Mouse (Mus musculus) ovary, postnatal 36 days (tissue): Measurements from ENCODE around the gene Dpyd.

Experiments
- DNase-seq: peaks from one replicate; pipeline ENCODE4 v3.0.0; 2022; ENCODE audit warnings: low spot score, mixed read lengths

Dpyd gene

DNA sequence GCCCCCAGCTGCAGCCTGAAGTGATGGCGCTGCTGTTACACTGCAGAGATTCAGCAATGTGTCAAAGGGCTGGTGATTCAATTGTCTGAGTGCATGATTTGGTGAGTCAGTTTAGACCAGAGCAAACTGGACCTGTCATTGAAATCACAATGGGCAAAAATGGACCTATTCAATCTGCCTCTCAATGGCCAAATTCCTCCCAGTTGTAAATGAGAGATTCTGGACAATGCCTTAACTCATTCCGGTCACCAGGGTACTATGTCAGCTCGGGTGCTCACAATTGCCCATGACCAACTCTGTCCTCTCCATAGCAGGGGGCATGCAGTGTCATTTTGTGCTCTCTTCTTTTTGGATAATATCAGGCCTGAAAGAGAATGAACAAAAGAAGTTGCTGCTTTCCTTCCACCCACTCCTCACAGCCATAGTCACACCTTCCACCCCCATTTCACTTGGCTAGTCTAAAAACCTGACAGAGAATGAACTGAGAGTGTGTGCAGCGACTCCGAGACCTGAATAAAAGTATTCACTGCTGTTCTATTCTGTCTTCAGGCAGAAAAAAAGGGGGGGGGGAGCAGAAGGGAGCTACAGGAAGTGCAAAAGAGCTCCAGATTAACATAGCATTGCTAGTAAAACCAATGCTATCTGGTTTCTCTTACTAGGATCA, 533.4 kb downstream of the Dpyd start:
- DNase-seq, result no peak

DNA sequence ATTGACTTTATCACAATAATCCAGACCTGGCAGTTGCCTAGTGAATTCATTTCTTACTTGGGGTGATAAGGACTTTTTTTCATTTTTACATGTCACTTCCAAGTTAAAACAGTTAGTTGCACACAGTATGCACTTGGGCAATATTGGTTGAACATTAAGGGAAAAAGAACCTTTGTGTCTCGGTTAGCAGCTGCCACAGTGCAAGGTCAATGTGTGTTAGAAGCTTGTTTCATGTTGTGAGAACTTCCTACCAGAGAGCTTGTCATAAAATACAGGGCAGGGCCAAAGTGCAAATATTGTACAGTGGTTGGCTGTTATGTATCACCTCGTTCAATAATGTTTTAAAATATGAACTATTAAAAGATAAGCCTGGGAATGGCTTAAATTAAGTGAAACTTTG, 564.1 kb downstream of the Dpyd start:
- DNase-seq, result no peak

DNA sequence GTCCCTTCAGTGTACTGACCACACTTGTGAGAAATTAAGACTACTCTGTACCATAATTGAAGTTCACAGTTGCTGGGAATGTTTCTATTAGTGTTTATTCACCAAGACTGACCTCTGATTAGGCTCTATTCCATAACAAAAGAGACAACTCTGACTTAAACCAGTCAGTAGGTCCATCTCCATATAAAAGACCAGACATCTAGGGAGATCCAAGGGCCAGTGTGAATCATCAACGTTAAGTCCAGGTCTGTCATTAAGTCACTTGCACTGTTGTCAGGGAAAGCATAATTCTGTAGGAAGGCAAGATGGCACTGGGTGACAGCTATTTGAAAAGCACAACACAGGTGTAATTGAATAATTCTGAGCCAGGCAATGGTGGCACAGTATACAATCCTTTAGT, 566.1 kb downstream of the Dpyd start:
- no peak for DNase-seq

DNA sequence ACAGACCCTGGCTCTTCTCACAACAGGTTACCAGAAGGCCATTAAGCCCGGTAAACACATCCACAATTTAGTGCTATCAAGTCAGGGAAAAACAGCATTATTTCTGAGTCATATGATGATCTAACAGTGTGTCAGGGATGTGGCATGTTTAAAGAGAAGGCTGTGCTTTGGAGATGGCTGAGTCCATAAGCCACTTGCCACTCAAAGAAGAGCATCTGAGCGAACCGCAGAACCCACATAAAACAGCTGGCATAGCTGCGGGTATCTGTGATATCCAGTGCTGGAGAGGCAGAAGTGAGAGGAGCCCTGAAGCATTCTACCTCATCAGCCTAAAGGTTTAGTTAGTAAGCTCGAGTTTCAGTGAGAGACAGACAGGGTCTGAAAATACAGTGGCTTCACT, 581.1 kb downstream of the Dpyd start:
- no peak for DNase-seq

DNA sequence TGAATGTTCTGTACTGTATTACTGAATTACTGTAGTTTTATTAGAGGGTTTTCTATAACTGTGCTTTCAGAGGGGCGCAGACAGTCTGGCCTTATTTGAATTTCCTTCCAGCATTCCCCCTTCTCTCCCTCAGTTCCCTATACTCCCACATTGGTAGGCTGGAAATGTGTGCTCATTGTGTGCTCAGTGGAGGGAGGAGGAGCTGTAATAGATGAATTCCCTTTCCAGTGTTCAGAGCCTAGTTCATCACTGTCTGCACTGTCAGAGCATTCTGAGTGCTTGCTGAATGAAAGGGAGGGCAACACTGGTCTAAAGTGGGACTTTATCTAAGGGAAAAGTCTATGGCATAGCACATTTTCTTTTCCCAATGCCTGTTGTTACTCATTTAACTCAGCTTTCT, 582.9 kb downstream of the Dpyd start:
- no peak for DNase-seq

DNA sequence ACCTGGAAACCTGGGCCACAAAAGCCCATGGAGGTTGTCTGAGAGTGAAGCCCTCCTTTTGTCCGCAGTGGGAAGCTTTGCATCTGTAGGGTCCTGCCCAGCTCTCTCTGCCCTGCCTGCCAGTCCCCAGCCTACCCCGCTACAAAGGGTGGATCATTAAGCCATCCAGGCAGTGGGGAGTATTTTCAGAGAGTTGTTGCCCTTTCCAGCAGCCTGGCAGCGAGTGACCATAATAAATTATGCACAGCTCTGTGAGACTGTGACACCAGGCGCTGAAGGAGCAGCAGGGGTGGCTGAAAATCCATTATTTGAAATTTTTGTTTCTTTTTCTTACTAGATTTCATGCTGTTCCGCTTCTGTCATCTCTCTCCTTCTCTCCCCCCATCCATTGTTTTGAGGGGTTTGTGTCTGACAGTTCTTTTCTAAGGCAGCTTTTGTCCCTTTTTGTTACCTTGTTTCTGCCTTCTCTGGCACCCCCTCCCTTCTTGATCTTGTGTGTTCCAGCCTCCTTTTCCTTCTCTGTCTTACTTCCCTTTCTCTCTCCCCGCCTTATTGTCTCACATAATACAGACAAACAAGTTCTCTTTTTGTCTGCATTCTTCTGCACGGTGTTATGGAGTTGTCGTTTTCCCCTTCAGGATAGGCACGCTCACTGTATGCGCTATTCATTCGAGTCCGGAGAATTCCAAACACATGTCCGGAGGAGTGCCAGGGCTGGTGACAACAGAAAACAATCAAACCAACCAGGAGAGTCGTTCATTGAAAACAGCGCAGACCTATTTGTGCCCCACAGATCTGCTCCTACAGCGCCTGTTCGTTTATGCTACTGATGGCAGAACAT, 592.9 kb downstream of the Dpyd start:
- DNase-seq, result no peak

DNA sequence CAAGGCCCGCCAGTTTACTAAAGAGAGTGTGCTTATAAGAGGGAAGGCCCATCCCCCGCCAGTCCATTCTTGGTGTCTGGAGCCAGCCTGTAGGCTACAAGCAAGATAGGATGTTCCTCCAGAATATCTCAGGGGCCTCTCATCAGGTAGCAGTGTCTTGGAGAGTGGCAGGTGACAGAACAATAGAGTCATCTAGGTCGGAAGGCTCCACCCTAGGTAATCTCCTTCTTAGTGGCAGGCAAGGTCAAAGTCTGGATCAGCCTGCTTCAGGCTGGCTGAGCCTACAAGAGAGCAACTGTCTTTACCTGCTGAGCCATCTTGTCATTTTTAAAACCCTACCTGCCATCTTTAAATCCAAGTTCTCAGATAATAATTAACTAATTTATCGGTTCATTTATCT, 596.7 kb downstream of the Dpyd start:
- DNase-seq, result no peak

DNA sequence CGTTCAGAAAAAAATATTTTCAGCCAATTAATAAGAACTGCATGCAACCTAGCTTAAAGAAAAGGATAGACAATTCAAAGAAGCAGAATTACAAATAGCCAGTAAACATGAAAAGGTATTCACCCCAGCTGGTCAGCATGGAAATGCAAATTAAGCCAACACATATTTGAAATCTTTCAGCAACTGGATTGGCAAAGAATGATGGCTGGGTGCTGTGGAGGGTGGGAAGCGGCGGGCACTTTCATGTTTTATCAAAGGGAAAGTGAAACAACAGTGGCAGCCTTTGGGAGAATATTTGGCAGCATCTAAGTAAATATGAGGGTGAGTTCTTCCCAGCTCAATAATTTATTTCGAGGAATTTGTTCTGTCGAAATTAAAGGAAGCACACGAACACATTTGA, 603.8 kb downstream of the Dpyd start:
- DNase-seq, result no peak

DNA sequence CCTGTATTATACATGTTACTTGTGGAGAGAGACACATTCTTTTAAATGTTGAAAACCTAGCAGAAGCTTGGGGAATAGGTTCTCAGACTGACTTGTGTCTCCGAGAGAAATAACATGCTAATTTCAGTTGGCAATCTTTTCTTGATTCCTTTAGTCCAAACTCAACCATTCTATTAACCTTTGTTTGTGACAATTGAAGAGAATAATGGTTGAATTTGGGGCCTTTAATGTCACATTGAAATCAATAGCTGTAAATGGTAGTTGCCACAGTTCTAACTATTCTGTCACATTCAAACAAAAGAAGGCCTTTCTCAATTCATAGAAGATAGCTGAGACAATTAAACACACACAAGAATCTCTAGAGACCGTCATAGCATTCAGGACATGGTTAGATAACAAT, 606.2 kb downstream of the Dpyd start:
- no peak for DNase-seq

DNA sequence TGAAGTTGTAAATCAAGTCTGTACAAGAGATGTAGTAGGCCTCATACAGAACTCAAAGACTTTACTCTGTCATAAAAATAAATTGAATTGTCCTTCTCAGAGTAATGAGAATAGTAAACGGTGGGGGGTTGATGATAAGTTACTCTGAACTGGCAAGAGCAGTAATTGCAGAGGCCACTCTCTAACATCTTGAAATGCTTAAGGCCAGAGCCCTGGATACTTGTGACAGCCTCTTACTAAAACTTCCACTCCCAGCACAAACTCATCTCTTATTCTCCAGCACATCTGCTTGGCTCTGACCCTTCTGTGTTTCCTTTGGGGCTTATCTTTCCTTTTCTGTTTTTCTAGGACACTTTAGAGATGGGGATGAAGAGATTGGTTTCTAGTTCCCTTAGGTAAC, 606.7 kb downstream of the Dpyd start:
- DNase-seq, result no peak

DNA sequence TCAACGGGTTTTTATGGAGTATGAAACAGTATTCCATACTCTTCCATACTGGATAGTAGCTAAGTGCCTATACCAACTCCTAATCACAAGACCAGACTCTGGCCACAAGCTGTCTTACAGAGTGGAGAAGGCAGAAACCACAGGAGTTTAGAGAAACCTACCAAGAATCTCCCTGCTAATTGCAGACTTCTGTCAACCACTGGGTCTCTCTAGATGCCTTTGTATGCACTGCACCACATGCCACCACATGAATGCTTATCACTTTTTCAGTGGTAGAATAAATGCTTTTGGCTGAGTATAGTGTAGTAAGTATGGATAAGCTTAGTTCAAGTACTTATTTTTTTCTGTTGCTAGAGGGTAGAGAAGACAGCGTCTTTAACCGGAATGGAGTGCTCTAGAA, 621.3 kb downstream of the Dpyd start:
- no peak for DNase-seq

DNA sequence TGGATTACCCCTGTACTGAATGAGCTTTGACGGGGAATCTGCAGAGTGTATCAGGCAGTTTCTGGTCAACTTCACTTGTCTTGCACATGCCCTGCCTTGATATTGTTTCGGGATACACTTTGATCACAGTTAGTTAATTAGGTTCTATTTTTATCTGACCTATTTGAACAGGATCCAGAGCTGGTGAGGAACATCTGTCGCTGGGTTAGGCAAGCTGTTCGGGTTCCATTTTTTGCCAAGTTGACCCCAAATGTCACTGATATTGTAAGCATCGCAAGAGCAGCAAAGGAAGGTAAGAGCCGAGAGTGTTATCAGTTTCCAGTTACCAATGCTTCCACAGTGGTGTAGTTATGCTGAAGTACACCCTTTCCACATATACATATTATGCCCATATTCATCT, 632.1 kb downstream of the Dpyd start:
- DNase-seq, result no peak

DNA sequence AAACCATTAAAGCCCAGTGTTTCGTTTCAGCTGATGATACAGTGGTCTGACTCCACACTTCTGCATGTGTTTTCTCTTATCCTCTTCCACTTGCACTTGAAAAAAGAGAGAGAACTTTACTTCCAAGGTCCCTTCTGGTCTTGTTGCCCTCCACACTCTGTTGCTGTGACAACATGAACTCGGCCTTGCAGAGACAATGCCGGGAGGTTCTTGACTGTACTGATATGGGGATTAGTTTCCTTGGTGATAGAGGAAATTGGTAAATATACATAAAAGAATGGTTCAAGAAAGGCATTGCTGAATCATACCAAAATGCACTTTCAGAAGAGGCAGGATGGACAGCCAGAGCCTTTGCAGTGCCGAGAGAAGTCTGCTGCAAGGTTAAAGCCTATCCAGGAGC, 633.7 kb downstream of the Dpyd start:
- peak; percentile 11 for DNase-seq

DNA sequence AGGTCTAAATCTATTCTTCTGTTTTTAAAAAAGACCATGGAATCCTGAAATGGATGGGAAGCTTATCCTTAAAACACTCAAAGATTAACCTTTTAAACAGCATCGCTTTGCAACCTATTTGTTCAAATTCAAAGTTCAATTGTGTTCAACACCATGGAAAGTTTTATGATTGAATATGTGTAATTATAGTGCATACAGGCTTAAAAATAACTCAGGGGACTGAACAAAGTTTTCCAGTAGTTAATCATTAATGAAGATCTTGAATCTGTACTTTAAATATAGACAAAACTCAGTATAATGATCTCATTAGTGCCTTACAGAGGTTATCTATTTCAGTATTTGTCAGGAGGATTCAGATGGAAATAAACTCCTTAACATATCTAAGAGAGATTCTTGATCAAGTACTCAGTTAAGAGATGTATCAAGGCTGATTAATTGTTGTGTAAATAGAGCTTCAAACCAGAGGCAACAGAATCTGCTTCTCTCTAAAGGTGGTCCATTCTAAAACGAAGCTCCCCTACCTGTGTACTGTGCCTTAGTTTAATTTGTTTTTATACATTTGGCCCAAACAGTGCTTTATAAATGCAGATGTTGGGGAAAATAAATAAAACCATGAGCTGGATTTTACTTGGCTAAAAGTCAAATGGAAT, 659.0 kb downstream of the Dpyd start:
- no peak for DNase-seq

DNA sequence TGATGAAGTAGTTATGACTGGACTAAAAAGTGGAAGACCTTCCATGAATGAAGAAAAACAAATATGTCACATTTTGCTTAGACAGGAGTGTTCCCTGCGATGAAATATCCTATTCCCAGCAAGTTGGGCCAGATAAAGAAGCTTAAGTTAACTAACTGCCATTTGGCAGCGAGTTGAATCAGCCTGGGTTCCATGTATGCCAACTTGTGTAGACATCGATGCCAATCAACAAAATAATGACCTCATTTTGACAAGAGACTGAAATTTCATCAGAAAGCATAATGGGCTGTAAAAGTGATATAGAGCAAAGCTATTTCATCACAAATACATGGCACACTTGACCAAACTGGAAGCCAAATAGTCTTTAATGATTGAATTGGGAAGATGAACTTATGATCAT, 681.3 kb downstream of the Dpyd start:
- no peak for DNase-seq

DNA sequence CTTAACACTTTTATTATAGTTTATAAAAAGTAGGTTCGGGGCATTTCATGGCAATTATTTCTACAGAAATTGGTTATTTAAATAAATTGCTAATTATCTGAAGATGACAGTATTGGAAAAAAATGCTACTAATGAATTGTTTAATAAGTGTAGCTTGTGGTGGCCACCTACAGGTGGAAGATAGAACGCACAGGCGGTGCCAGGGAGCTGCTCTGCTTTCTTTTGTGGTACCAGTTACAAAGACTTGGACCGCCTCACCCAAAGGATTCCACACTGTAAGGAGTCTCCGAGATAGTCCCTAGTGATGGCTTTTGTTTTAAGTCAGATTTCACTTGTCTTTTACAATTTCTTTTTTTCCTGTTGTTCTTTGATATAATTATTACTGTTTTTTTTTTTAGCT, 694.6 kb downstream of the Dpyd start:
- DNase-seq, result peak; percentile 10

DNA sequence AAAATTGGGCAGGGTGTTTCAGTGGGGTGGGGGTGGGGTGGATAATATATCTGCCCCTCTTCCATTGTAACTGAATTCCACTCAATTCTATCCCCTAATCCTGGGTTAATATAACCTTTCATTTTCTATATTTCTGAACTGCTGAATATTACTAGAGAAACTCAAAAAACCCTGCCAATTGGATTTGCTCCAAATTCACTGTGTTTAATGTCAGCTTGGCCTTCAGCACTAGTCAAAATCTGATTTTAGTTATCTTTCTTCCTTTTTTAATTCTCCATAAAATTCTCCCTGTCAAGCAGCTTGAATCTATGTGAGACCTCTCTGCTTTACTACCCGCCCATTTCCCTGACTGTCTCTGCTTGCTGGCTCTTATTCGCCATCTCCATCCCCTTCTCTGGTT, 713.3 kb downstream of the Dpyd start:
- no peak for DNase-seq

DNA sequence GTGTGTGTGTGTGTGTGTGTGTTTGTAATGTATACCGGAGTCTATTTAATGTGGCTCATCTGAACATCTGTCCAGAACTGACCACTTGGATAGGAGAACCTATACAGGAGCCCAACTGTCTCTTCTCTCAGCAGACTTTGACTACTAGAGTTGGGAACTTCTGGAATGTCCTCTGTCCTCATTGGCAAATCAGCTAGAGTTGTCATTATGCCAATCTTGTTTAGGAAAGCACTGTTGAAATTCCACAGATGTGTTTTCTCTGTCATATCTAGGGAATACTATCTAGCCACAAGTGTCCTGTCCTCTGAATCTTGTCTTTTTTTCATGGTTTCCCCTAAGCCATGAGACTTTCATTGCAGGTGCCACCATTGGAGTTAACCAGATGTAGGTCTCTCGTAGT, 718.7 kb downstream of the Dpyd start:
- no peak for DNase-seq

DNA sequence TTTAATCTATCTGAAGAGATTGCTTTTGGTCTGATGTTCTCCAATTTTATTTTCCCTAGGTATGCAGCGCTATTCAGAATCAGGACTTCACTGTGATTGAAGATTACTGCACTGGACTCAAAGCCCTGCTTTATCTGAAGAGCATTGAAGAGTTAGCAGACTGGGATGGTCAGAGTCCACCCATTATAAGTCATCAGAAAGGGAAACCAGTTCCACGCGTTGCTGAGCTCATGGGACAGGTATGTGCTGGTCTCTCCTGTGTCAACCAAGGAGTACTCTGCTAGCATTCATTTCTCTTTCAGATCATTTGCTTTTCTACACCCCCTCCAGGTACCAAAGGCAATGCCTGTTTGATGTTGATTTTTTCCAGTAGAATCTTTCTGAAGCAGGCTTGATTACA, 752.8 kb downstream of the Dpyd start:
- DNase-seq, result no peak

DNA sequence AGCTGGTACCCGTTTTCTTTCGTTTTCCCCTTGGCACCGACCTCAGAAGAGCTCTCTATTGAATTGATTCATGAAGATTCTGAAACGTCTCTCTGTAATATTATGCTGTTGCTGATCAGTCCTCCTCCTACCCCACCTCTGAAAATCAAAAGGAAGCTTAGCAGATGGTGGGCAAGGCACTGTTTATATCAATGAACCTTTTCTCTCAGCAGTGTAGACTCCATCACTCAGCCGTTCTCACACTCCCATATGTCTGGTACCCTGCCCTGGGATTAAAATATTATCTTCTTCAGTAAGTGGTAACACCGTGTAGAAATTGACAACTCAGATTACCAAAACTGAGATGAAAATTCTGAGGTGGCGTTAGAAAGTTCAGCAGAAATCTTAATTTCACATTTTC, 767.1 kb downstream of the Dpyd start:
- no peak for DNase-seq

DNA sequence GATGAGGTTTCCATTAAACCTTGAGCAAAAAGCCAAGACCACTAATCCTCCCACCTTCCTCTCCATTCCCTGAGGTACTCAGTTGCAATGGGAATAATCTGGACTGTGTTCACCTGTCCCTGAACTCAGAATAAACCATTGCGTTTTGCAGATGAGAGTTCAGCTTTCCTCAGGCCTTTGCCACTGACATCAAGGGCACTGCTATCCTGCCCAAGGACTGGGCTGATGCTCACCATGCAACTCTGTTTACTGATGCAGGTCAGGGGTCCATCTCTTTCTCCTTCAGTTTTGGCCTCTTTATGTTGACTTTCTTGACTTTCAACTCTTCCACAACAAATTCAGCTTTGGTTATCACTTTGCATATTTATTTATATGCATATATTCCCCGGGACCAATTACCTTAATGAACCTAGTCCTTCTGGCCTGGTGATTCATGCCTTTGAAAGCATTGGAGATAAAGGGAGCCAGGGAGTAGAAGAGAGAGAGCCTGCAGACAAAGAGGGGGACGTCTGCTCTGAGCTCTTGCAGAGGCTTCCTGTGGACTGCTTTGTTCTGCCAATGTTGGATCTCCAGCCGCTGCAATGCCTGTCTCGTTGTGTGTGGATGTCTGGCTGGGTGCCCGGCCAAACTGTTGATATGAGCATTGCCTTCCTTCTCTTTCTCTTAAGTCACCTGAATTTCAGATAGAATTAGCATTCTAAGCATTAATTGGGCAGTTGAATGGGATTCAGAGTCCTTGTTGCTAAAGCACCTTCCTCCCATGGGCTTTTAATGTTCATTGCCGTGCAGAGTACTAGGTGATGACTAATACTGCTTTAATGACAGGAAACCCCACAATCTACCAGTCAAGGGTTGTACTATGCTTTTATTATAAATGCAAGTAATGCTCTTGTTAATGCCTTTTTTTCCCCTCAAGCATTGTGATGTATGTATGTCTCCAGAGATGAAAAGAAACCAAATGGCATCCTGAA, 771.7 kb downstream of the Dpyd start:
- no peak for DNase-seq
